Mouse (Mus musculus) heart, embryonic 15.5 days (tissue): ENCODE results near the gene Cacna1c. TPM values are rescaled to one million over a fixed set of nuclear protein-coding genes. Genes with fewer than 3 reads are reported as not detected.

Experiments used
- ATAC-seq: fragments of 200-750 bp; cut with Nextera tagmentation; replicated peaks from 2 replicates; pipeline ENCODE4 v1.8.0; 2017; ENCODE audit warnings: low read depth, moderate TSS enrichment; ENCODE audit not compliant: insufficient number of reproducible peaks, insufficient read depth, low FRiP score
- H3K27ac ChIP-seq: fragments of 300-500 bp; sonication (generic); 2 replicates; pipeline ENCODE4 v1.5.1; 2015; ENCODE audit warnings: mild to moderate bottlenecking, inconsistent platforms
- H3K27me3 ChIP-seq: fragments of 300-500 bp; sonication (generic); 2 replicates; pipeline ENCODE4 v1.6.1; 2015; ENCODE audit warnings: inconsistent platforms
- H3K36me3 ChIP-seq: fragments of 300-500 bp; sonication (generic); 2 replicates; pipeline ENCODE4 v1.6.1; 2015; ENCODE audit warnings: mild to moderate bottlenecking, inconsistent platforms
- H3K4me1 ChIP-seq: fragments of 300-500 bp; sonication (generic); replicated peaks from 2 replicates; pipeline ENCODE4 v1.6.1; 2015; ENCODE audit warnings: inconsistent platforms
- H3K4me2 ChIP-seq: fragments of 300-500 bp; sonication (generic); 2 replicates; pipeline ENCODE4 v1.6.1; 2015; ENCODE audit warnings: inconsistent platforms, mild to moderate bottlenecking, moderate library complexity
- H3K4me3 ChIP-seq: fragments of 300-500 bp; sonication (generic); 2 replicates; pipeline ENCODE4 v1.5.1; 2015; ENCODE audit warnings: mild to moderate bottlenecking, inconsistent platforms
- H3K9ac ChIP-seq: fragments of 300-500 bp; sonication (generic); 2 replicates; pipeline ENCODE4 v1.6.1; 2015; ENCODE audit warnings: mild to moderate bottlenecking, inconsistent platforms
- H3K9me3 ChIP-seq: fragments of 300-500 bp; sonication (generic); replicated peaks from 2 replicates; pipeline ENCODE4 v1.6.1; 2016; ENCODE audit warnings: inconsistent platforms
- WGBS: fragments of 180-500 bp; shearing (Covaris S2); methylation state at CpG from one replicate; pipeline ENCODE4 v1.1.7; 2015; ENCODE audit warnings: mixed read lengths; 5-methylcytosine and 5-hydroxymethylcytosine counted together
- polyA plus RNA-seq: library from polyadenylated mRNA; unstranded; fragments of >200 nt; fragmentation: Nextera tagmentation; extraction: Ambion mirVana; gene quantifications from 2 replicates; pipeline ENCODE4 v1.2.1, GENCODE M21; 2015

The Cacna1c gene
- polyA plus RNA-seq, 1 experiment from 2014 or later: 65.3 TPM

DNA sequence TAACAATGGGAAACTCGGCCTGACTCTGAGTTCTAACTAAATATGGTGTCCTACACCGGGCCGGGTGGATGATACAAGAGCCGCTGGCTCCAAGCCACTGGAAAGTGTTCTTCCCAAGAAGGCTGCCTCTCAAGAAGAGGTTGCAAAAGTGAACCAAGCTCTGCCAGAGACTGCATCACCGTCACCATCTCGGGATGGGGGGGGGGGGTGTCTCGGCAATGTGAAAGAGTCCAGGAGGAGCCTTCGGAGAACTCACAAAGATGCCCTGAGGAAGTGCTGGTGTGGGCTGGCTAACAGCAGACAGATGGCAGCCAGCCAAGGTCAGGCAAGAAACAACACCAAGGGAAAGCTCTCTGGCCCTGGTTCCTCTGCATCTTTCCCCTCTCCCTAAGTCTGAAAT is 107.0 kb downstream of the Cacna1c start:
- WGBS: 27% methylated on average over 8 of the region's 8 CpGs
- peaks cover 59% of the 10 kb centered on the region for H3K4me1 ChIP-seq
- no peaks in the 10 kb centered on the region for H3K9me3 ChIP-seq
- no peaks in the 10 kb centered on the region for H3K36me3 ChIP-seq
- H3K27ac ChIP-seq: peak overlapping the region; percentile 75
- H3K27me3 ChIP-seq: no peaks in the 10 kb centered on the region
- H3K4me2 ChIP-seq: peak overlapping the region; percentile 41
- no peak overlapping the region for H3K4me3 ChIP-seq
- H3K9ac ChIP-seq: no peak overlapping the region
- ATAC-seq: no peak

DNA sequence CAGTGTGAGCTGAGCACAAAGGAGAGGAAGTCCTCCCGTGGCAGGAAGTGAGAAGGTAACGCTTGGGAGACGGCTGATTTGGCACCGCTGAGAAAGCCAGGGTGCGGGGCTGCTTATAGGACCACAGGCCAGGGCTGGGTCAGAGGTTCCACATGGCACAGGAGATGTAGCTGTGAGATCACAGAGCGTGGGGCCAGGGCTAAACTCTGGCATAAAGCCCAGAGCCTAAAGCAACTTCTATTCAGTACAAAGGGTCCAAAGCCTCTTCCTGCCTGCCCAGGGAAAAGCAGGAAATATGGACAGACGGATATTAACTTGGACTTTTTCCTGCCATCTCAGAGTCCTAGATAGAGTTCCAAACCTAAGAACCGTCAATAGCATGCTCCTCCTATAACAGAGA is 107.8 kb downstream of the Cacna1c start:
- Histone ChIP-seq H3K27me3 (no peaks in the 10 kb centered on the region), H3K4me1 (peaks cover 67% of the 10 kb centered on the region), H3K9me3 (no peaks in the 10 kb centered on the region), H3K4me2 (peak overlapping the region; percentile 41), H3K27ac (peak overlapping the region; percentile 75), H3K4me3 (no peak overlapping the region), H3K9ac (no peak overlapping the region), H3K36me3 (no peaks in the 10 kb centered on the region)
- WGBS: 33% methylated on average over 8 of the region's 8 CpGs
- no peak for ATAC-seq

DNA sequence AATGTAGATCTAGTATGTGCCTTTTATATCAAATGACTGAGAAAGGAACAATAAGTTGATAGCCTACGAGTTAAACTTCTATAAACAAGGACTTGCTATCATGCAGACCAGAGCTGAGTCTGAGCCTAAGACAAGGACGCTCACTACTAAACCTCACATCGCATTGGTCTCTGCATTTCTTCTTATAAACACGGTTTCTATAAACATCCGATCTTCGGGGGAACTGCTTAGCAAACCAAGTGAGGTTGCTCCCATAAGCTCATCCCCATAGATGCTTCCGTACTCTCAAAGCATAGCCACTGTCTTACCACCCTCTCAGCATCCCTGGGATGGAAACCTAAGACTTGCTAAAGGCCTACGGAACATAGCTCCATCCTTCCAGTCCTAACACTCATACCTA is 108.3 kb downstream of the Cacna1c start:
- no peaks in the 10 kb centered on the region for H3K9me3 ChIP-seq
- H3K27me3 ChIP-seq: no peaks in the 10 kb centered on the region
- 0 out of 2 replicates have a peak overlapping the region, but pooled peaks have one; percentile 41 for H3K4me2 ChIP-seq
- WGBS: 85% methylated on average over 8 of the region's 8 CpGs
- no peaks in the 10 kb centered on the region for H3K36me3 ChIP-seq
- H3K27ac ChIP-seq: peak overlapping the region; percentile 75
- no peak overlapping the region for H3K4me3 ChIP-seq
- peaks cover 71% of the 10 kb centered on the region for H3K4me1 ChIP-seq
- H3K9ac ChIP-seq: no peak overlapping the region
- no peak for ATAC-seq

DNA sequence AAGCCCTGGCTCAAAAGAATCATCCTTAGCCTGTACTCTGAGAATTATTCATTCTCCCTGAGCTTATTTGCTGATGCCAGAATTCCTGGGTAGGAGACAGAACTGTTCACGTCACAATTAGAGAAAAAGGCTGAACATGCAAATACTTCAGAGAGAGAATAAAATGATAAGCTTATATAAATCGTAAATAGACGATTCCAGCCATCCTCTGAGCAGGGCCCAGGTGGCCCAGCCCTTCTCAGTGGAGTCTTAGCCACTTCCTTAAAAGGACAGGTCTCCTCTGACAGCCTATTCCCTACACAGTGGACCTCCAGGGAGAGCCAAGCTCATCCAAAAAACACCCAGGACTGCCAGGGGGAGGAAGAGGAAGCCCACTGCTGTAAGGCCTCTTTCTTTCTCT is 110.4 kb downstream of the Cacna1c start:
- Histone ChIP-seq H3K4me1 (peaks cover 78% of the 10 kb centered on the region), H3K9me3 (no peaks in the 10 kb centered on the region), H3K4me3 (no peak overlapping the region), H3K27me3 (no peaks in the 10 kb centered on the region), H3K4me2 (peak overlapping the region; percentile 23), H3K36me3 (no peaks in the 10 kb centered on the region), H3K27ac (peak overlapping the region; percentile 44), H3K9ac (no peak overlapping the region)
- no peak; the same call in 1 of the 2 replicates for ATAC-seq
- 28% methylated on average over 3 of the region's 3 CpGs for WGBS

DNA sequence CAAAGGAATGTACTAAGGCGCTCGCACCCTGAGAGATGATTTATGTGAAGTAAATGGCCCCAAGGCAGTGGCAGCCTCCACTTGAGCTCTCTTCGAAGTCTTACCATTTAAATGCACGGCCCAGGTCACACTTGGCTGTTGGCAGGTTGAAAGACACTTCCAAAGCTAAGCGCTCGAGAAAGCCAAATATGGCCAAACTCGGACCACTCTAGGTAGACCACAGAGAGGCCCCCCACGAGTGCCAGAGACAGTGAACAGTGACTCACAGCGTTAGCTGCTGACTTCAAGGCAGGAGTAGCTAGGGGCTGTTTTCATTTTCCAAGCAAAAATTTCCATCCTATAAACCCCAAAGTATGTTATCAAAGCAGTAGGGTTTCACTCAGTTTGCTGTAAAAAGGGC is 111.7 kb downstream of the Cacna1c start:
- Histone ChIP-seq H3K4me1 (peaks cover 73% of the 10 kb centered on the region), H3K27ac (peak overlapping the region; percentile 66), H3K36me3 (no peaks in the 10 kb centered on the region), H3K9me3 (no peaks in the 10 kb centered on the region), H3K27me3 (no peaks in the 10 kb centered on the region), H3K4me2 (0 out of 2 replicates have a peak overlapping the region, but pooled peaks have one; percentile 5), H3K9ac (no peak overlapping the region), H3K4me3 (no peak overlapping the region)
- no peak for ATAC-seq
- 40% methylated on average over 9 of the region's 9 CpGs for WGBS

DNA sequence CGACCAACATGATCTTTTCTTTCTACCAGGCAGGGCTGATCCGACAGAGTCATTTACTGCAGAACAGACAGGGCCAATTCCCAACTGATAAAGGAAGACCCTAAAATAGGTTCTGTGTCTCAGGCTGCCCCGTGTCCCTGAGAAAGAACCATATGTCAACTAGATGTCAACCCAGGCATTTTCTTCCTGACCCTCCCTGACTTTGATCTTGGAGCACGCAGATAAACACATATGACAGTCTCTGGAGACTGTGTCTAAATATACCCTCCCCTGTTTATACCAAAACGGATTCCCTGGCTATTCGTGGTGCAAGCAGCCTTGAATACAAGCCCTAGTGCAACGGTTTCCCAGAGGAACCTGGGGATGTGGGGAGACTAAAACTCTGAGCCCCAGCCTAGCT is 112.7 kb downstream of the Cacna1c start:
- 28% methylated on average over 7 of the region's 7 CpGs for WGBS
- no peak overlapping the region for H3K4me2 ChIP-seq
- H3K4me3 ChIP-seq: no peak overlapping the region

DNA sequence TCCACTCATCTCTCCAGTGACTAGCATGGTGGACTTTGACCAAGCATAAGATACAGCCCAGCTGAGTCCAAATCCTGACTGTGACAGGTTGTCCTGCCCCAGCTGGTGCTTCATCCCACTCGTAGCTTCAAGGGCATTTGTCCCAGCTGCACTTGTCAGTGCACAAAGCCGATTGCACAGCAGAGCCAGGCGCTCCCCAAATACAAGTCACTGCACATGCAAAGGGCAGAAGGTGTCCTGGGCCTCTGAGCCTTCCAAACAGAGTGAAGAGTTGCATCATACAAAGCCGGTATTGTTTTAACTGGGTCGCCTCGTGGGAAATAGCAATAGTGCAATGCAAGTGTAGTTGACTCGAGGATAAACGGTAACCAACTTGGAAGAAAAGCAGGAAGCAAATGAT is 113.6 kb downstream of the Cacna1c start:
- H3K4me1 ChIP-seq: peaks cover 74% of the 10 kb centered on the region
- no peaks in the 10 kb centered on the region for H3K9me3 ChIP-seq
- ATAC-seq: no peak
- H3K9ac ChIP-seq: no peak overlapping the region
- H3K27ac ChIP-seq: peak overlapping the region; percentile 66; the same call in 1 of the 2 replicates
- no peaks in the 10 kb centered on the region for H3K27me3 ChIP-seq
- H3K4me3 ChIP-seq: no peak overlapping the region
- H3K4me2 ChIP-seq: no peak overlapping the region
- 60% methylated on average over 8 of the region's 8 CpGs for WGBS
- no peaks in the 10 kb centered on the region for H3K36me3 ChIP-seq

More for the DNA sequence above, 112.7 kb downstream of the Cacna1c start:
- no peaks in the 10 kb centered on the region for H3K36me3 ChIP-seq
- no peaks in the 10 kb centered on the region for H3K9me3 ChIP-seq
- H3K9ac ChIP-seq: no peak overlapping the region
- no peak for ATAC-seq
- H3K27me3 ChIP-seq: no peaks in the 10 kb centered on the region
- H3K4me1 ChIP-seq: peaks cover 72% of the 10 kb centered on the region
- peak overlapping the region; percentile 66 for H3K27ac ChIP-seq

DNA sequence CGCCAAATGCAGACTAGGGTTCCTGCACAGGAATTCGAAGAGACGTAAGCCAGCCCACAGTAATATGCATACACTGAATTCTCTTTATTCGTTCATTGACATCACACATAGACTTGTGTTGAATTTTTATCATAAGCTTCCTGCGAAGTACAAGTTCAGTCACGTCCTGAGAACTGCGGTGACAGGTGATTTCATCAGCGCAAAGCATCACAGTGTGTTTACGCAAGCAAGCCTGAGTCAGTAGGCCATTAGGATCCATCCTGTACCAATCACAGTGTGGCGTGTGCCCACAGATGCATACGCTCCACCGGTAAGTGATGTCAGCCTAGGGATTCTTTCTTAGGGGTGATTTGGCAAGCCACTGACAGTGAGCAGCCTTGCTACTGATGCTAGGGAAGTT is 114.6 kb downstream of the Cacna1c start:
- H3K27ac ChIP-seq: no peak overlapping the region
- WGBS: 73% methylated on average over 12 of the region's 12 CpGs
- no peak overlapping the region for H3K9ac ChIP-seq
- H3K27me3 ChIP-seq: no peaks in the 10 kb centered on the region
- no peaks in the 10 kb centered on the region for H3K9me3 ChIP-seq
- H3K4me3 ChIP-seq: no peak overlapping the region
- no peak for ATAC-seq
- peaks cover 76% of the 10 kb centered on the region for H3K4me1 ChIP-seq
- H3K36me3 ChIP-seq: no peaks in the 10 kb centered on the region
- no peak overlapping the region for H3K4me2 ChIP-seq

DNA sequence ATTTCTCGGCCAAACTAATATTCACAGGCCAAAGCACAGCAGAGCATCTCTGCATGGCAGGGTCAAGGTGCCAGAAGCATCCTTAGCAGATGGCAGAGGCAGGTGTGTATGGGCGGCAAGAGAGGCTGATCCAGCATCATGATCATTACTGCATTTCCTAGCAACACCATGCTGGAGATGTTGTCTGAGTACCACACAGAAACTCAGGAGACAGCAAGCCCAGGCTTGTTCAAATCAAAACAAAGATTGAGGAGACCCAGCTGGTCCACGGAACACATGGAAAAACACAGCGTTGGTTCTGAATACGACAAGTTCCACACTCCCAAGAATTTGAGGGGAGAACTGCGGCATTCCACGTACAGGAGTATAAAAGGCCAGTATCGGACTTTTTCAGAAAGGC is 116.6 kb downstream of the Cacna1c start:
- no peaks in the 10 kb centered on the region for H3K27me3 ChIP-seq
- no peaks in the 10 kb centered on the region for H3K9me3 ChIP-seq
- no peak overlapping the region for H3K9ac ChIP-seq
- H3K4me1 ChIP-seq: peaks cover 76% of the 10 kb centered on the region
- H3K4me2 ChIP-seq: no peak overlapping the region
- no peak overlapping the region for H3K4me3 ChIP-seq
- H3K27ac ChIP-seq: no peak overlapping the region
- ATAC-seq: no peak
- 65% methylated on average over 8 of the region's 8 CpGs for WGBS
- H3K36me3 ChIP-seq: no peaks in the 10 kb centered on the region

DNA sequence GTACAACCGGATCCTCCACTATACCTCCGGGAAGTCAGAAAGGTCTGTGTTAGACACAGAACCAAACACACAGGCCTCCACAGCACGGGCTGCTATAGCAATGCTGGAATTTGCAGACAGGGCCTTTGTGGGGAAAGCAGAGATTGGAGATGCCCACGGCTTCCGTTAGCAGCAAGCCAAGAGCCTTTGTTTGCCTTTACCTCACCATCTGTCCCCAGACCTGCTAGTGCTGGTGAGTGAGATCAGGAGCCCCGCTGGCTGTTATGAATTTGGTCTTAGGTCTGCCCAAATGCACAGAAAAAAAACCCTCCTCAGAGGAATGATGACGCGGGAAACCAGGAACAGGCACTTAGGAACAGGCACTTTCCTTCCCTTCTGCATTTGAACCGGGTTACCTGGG is 117.3 kb downstream of the Cacna1c start:
- Histone ChIP-seq H3K4me2 (no peak overlapping the region), H3K27ac (0 out of 2 replicates have a peak overlapping the region, but pooled peaks have one; percentile 7), H3K4me1 (peaks cover 76% of the 10 kb centered on the region)

DNA sequence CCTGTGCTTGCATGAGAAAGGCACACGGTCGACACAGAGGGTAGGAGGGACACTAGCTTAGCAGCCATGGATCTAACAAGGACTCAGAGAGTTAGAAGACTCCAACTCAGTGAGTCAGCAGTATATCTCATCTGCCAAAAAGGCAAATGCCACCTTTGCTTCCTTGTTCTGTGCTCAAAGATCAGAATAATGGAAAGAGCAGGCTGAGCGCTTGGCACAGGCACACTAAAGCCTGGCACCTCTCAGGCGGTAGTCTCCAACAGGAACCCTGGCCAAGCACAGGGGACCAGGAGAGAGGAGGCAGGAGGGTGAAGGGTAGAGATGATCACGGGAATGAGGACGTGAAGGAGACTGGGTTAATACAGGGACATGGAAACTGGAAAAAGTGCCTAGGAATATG is 119.0 kb downstream of the Cacna1c start:
- no peak overlapping the region for H3K27ac ChIP-seq
- H3K27me3 ChIP-seq: no peaks in the 10 kb centered on the region
- 70% methylated on average over 6 of the region's 6 CpGs for WGBS
- no peak overlapping the region for H3K9ac ChIP-seq
- H3K36me3 ChIP-seq: no peaks in the 10 kb centered on the region
- ATAC-seq: no peak
- peaks cover 77% of the 10 kb centered on the region for H3K4me1 ChIP-seq
- H3K4me3 ChIP-seq: no peak overlapping the region
- H3K4me2 ChIP-seq: no peak overlapping the region
- H3K9me3 ChIP-seq: no peaks in the 10 kb centered on the region

More for the DNA sequence above, 117.3 kb downstream of the Cacna1c start:
- H3K9me3 ChIP-seq: no peaks in the 10 kb centered on the region
- no peak for ATAC-seq
- no peaks in the 10 kb centered on the region for H3K27me3 ChIP-seq
- no peaks in the 10 kb centered on the region for H3K36me3 ChIP-seq
- no peak overlapping the region for H3K9ac ChIP-seq
- no peak overlapping the region for H3K4me3 ChIP-seq
- WGBS: 74% methylated on average over 9 of the region's 9 CpGs

DNA sequence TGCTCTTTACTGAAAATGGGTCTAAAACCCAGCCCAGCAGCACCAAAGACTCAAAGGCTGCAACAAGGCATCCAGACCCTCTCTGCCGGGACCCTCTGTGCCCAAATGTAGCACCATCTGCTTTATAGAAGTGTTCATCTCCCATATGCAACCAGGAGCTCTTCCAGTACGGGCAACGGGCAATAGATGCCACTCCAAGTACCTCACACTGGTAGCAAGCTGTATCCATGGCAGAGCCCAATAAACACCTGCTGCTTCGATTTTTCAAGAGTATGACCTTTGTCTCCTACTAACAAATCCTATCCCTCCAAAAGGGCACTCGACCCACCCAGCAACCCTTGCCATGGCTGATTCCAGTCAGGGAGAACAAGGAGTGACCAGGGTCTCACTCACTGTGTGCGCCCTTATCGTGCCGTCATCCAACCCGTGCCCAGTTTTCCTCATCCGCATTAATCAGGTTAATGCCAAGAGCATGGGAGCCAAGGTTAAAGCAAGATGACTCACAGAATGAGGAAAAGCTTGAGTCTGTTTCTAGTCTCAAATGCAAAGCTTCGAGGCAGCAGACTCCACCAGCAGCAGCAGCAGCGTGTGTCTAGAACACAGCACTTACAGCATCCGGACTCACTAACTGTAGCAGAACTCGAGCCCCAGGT is 122.7 kb downstream of the Cacna1c start:
- no peak overlapping the region for H3K4me3 ChIP-seq
- no peak for ATAC-seq
- peak overlapping the region; percentile 20; the same call in 1 of the 2 replicates for H3K27ac ChIP-seq
- no peaks in the 10 kb centered on the region for H3K9me3 ChIP-seq
- no peak overlapping the region for H3K4me2 ChIP-seq
- peaks cover 94% of the 10 kb centered on the region for H3K4me1 ChIP-seq
- no peak overlapping the region for H3K9ac ChIP-seq
- H3K27me3 ChIP-seq: no peaks in the 10 kb centered on the region
- 85% methylated on average over 14 of the region's 14 CpGs for WGBS
- no peaks in the 10 kb centered on the region for H3K36me3 ChIP-seq
